Mouse (Mus musculus) ES-E14 (cell line): ENCODE measurements at regions not wholly inside any gene's neighbourhood (a gene's known extent, or its start where the extent isn't known, plus 50 kb on each side); places are given as distances from the start of the nearest gene placed in this dataset.
"Not testable (repeated sequence)": the region's sequence is repeated elsewhere in the genome, so short reads cannot be mapped to it uniquely, and the experiment has no call there.

Experiments
- DNase-seq: peaks from one replicate; pipeline ENCODE4 v3.0.0-alpha.2; 2013; ENCODE audit warnings: low read depth, low spot score
- H3K27ac ChIP-seq: 2 replicates; pipeline ENCODE4 v1.5.1; 2012; ENCODE audit warnings: low read depth, mild to moderate bottlenecking, low read length, moderate library complexity, mixed read lengths; ENCODE audit not compliant: poor library complexity, insufficient read depth, severe bottlenecking
- H3K36me3 ChIP-seq: 2 replicates; pipeline ENCODE4 v1.6.1; 2012; ENCODE audit warnings: mild to moderate bottlenecking, low read length, moderate library complexity, mixed read lengths; ENCODE audit not compliant: control insufficient read depth, poor library complexity, insufficient read depth, severe bottlenecking
- H3K4me1 ChIP-seq, 2 experiments: fragments of 150-350 bp in 1 of 2; sonication (generic) in 1 of 2; 2 replicates each; pipeline ENCODE4 v1.6.1; 2012; ENCODE audit warnings: low read length in 2 of 2, mild to moderate bottlenecking in 1 of 2, mixed read lengths in 1 of 2; ENCODE audit not compliant: control insufficient read depth in 2 of 2, insufficient read depth in 2 of 2, poor library complexity in 1 of 2
- H3K4me3 ChIP-seq, 2 experiments: fragments of 150-350 bp in 1 of 2; sonication (generic) in 1 of 2; 2 replicates each; pipeline ENCODE4 v1.5.1; 2012; ENCODE audit warnings: low read length in 2 of 2, low read depth in 1 of 2, mild to moderate bottlenecking in 1 of 2, mixed read lengths in 1 of 2; ENCODE audit not compliant: insufficient read depth in 1 of 2, poor library complexity in 1 of 2, severe bottlenecking in 1 of 2
- H3K9ac ChIP-seq: 2 replicates; pipeline ENCODE4 v1.6.1; 2012; ENCODE audit warnings: low read depth, mild to moderate bottlenecking, low read length, mixed read lengths; ENCODE audit not compliant: poor library complexity, insufficient read depth, severe bottlenecking
- H3K9me3 ChIP-seq: fragments of 150-350 bp; sonication (generic); 2 replicates; pipeline ENCODE4 v1.6.1; 2012; ENCODE audit warnings: low read depth, mild to moderate bottlenecking, low read length; ENCODE audit not compliant: control insufficient read depth, insufficient read depth
- CHD2 ChIP-seq: IDR thresholded peaks from 2 replicates; pipeline ENCODE4 v1.6.1; 2014; ENCODE audit warnings: mild to moderate bottlenecking, low read depth, low read length, inconsistent platforms
- HCFC1 ChIP-seq: IDR thresholded peaks from 2 replicates; pipeline ENCODE4 v1.6.1; 2012; ENCODE audit warnings: low read length, inconsistent platforms, borderline replicate concordance; ENCODE audit not compliant: insufficient read depth
- MAFK ChIP-seq: IDR thresholded peaks from 2 replicates; pipeline ENCODE4 v1.6.1; 2014; ENCODE audit warnings: mild to moderate bottlenecking, low read depth, low read length, inconsistent platforms; ENCODE audit not compliant: insufficient read depth
- ZC3H11A ChIP-seq: IDR thresholded peaks from 2 replicates; pipeline ENCODE4 v1.6.1; 2012; ENCODE audit warnings: low read depth, mild to moderate bottlenecking, inconsistent platforms, low read length, borderline replicate concordance
- ZNF384 ChIP-seq: IDR thresholded peaks from 2 replicates; pipeline ENCODE4 v1.6.1; 2012; ENCODE audit warnings: low read depth, low read length, inconsistent platforms
- in situ Hi-C, 2 experiments: fragments of 600-800 bp; cut with MboI; formaldehyde crosslinking; loops; one replicate each; pipeline ENCODE4 v1.15.1; 2025; ENCODE audit warnings: low sequenced_read_pairs in 2 of 2, inconsistent platforms in 1 of 2; ENCODE audit not compliant: unreplicated experiment in 2 of 2

GRCm38 (mm10) chr2:100918122-100918521 is 706.4 kb upstream of the Rag2 start:
- Histone ChIP-seq H3K27ac (no peak overlapping the region), H3K9me3 (no peaks in the 10 kb centered on the region), H3K4me1 (no peaks in the 10 kb centered on the region), H3K36me3 (no peaks in the 10 kb centered on the region), H3K9ac (no peak overlapping the region), H3K4me3 (no peak overlapping the region)
- TF ChIP-seq ZC3H11A (no peak), HCFC1 (no peak), CHD2 (no peak), MAFK (no peak), ZNF384 (no peak)
- no peak for DNase-seq
- in situ Hi-C loops, result no loop called here

GRCm38 (mm10) chr2:100919537-100920212 is 704.8 kb upstream of the Rag2 start:
- no peak for DNase-seq
- Histone ChIP-seq H3K27ac (no peak overlapping the region), H3K4me3 (no peak overlapping the region), H3K4me1 (no peaks in the 10 kb centered on the region), H3K9me3 (no peaks in the 10 kb centered on the region), H3K36me3 (no peaks in the 10 kb centered on the region), H3K9ac (no peak overlapping the region)
- in situ Hi-C loops, result no loop called here
- TF ChIP-seq ZNF384 (no peak), ZC3H11A (no peak), CHD2 (no peak), HCFC1 (no peak), MAFK (no peak)

GRCm38 (mm10) chr2:100948632-100949031 is 675.9 kb upstream of the Rag2 start:
- H3K36me3 ChIP-seq, in situ Hi-C loops, H3K9ac ChIP-seq, H3K27ac ChIP-seq, H3K9me3 ChIP-seq, H3K4me3 ChIP-seq, H3K4me1 ChIP-seq, DNase-seq: not testable (repeated sequence)

GRCm38 (mm10) chr2:100959412-100959811 is 665.1 kb upstream of the Rag2 start:
- Histone ChIP-seq H3K4me3 (no peak overlapping the region), H3K9ac (no peak overlapping the region), H3K4me1 (no peaks in the 10 kb centered on the region), H3K9me3 (no peaks in the 10 kb centered on the region), H3K27ac (no peak overlapping the region), H3K36me3 (no peaks in the 10 kb centered on the region)
- TF ChIP-seq ZNF384, result no peak
- no peak for TF ChIP-seq MAFK
- in situ Hi-C loops, result no loop called here
- DNase-seq, result no peak

- no peak for TF ChIP-seq HCFC1
- no peak for TF ChIP-seq CHD2
- no peak for TF ChIP-seq MAFK
- TF ChIP-seq ZNF384, result no peak
- no peak for TF ChIP-seq ZC3H11A
- Histone ChIP-seq H3K36me3 (no peaks in the 10 kb centered on the region), H3K9ac (no peak overlapping the region), H3K9me3 (no peaks in the 10 kb centered on the region), H3K4me3 (no peak overlapping the region), H3K4me1 (no peaks in the 10 kb centered on the region), H3K27ac (no peak overlapping the region)
- in situ Hi-C loops, result no loop called here
- DNase-seq, result no peak
Observed at GRCm38 (mm10) chr2:100964584-100964983, 659.9 kb upstream of the Rag2 start.
